Mouse (Mus musculus): ENCODE measurements around the gene Gstt3.
"Not testable (repeated sequence)": the region's sequence is repeated elsewhere in the genome, so short reads cannot be mapped to it uniquely, and the experiment has no call there.

Gstt3 gene

DNA sequence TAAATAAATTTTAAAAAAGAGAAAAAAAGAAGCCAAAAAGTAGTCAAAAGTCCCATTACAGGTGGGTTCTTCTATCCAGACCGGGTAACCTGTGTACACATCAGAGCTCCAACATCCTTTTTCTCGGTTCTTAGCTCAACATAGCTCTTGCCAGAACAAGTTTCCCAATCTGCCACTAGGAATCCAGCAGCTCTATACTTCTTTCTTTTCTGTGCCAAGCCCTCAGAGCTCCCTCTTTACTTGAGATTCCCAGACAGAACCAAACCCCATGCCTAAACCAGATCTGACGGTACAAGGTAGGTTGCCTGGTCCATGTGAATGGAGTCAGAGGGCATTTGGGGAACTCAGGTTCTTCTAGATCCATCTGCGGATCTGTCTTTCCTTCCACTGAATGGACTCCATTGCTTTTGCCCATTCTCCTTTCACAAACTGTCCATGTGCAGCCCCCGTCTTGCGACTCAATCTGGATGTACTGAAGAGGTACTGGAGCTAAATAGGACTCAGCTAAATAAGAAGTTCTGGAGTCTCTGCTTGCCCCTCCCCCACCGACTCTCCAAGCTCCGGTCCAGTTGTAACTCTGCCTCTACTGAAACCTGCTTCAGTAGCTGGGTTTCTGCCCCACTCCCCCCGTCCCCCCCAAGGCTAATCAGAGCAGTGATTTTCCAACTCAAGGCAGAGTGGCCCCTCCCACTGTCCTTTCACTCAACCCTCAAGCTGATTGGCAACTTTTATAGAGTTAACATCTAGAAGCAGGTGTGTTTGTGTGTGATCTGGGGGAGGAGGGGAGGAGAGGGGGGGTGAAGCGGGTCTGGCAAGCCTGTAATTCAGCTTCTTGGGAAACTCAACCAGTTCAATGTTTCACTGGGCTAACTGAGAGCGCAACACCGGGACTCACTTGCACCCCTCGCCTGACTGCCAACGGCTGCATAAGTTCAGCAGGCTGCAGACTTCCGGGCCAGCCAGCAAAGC lies 1.7 kb downstream of the Gstt3 start:
- in situ Hi-C loops (cut with MboI, MseI) = loop anchor here (5.0 kb wide), 1 partner anchor 48 kb away; no protein-coding TSS in a partner anchor

- in situ Hi-C loops (cut with MboI, MseI) = no loop called here
These were observed 3.3 kb downstream of the Gstt3 start for GRCm38 (mm10) chr10:75777885-75778284.

GRCm38 (mm10) chr10:75776562-75776961 lies 4.7 kb downstream of the Gstt3 start:
- in situ Hi-C loops (cut with MboI, MseI) = no loop called here

DNA sequence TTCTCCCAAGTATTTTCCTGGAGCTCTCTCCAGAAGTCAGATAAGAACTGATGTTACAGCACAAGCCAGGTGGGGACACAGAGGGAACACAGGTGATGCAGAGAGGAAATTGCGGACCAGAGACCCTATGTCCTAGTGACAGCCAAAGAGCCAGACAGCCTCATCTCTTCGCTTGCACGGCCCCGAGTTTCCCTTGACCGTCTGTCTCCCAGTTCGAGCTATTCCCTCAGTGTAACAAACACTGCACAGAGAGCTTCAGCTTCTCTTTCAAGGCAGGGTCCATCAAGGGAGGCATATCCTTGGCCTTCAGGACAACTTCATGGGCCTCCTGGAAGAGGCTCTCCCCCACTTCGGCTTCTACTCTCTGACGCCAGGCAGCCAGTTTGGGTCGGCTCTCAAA lies 6.6 kb downstream of the Gstt3 start:
- in situ Hi-C loops (cut with MboI, MseI) = no loop called here

DNA sequence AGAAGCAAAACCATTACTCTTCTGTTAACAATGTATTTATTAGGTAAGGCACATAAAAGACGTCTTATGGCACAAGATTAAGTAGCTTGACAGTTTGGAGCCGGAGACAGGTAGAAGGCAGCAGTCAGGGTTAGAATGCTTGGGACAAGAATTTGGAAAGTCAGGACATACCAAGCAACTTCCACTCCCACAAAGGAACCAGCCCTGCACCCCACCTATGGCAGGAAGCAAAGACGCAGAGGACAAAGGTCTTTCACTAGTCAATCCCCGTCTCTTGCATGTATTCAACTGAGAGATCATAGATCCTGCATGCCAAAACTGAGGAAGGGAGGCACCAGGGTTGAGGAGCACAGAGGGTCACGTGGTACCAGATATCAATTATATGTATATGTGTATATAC lies 7.1 kb downstream of the Gstt3 start:
- in situ Hi-C loops (cut with MboI, MseI) = no loop called here

- in situ Hi-C loops (cut with MboI, MseI) = no loop called here
These were observed 8.2 kb downstream of the Gstt3 start, which contains the start of gene Ddt for GRCm38 (mm10) chr10:75772795-75773664. TSS of gene Ddt (minus strand) at chr10:75773414.

DNA sequence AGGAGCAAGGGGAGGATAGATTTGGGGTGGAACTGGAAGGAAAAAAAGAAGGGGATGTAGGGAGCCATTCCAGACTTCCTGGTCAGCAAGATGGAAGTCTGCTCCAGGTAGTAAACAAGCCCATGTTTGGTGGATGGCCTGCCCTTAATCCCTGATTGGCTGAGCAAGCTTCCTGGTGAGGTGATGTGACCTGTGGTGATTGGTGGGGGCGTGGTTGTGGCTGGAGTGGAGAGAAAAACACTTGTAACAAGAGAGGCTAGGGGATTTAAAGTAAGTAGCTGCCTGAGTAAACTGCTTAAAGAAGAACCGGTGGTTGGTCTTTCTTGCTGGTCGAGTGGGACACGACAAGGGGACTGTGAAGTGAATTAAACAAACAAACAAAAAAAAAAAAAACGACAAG lies 13.5 kb downstream of the Gstt3 start:
- in situ Hi-C loops (cut with MboI, MseI) = not testable (repeated sequence)

- in situ Hi-C loops (cut with MboI, MseI) = no loop called here
These were observed 14.4 kb downstream of the Gstt3 start for GRCm38 (mm10) chr10:75766856-75767255.

GRCm38 (mm10) chr10:75764519-75765473 lies 16.4 kb downstream of the Gstt3 start:
- in situ Hi-C loops (cut with MboI, MseI) = no loop called here

DNA sequence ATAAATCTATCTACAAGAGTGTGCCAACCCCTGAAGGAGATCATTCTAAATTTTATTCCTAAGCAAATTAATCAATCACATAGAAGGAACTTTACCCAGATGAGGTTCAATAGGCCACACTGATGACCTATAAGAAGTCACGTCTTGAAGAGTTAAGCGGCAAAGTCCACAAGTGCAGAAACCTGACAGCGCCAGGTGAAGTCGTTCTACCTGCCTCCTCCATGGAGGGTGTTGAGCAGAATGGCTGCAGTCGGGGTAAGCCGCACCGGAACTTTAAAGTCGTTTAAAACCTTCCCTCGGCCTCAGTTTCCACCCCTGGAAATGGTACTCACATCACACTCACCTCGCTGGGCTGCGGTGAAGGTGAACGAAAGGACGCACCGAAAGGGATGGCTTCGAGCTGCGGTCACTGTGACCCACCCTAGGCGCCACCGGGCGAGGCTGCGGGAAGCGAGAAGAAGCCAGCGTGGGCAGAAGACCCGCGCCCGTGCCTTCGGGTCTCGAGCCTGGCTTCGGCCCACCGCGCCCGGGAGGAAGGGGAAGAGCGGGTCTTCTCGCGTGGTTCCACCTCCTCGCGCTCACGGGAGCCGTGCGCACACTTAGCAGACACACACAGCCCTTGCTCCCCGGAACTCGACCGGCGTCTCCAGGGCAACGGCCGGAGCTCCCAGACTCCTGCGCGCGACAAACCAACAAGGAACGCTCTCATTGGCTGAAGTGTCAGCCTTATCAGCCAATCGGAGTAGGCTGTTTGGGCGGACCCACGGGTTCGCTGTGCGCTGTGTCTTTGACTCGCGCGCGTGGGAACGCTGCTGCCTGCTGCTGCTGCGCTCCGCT lies 17.3 kb downstream of the Gstt3 start, which contains the start of gene Cabin1:
Cabin1 (minus strand) TSS at position 660 of the 837 bp plus-strand sequence.
- in situ Hi-C loops (cut with MboI, MseI) = no loop called here

DNA sequence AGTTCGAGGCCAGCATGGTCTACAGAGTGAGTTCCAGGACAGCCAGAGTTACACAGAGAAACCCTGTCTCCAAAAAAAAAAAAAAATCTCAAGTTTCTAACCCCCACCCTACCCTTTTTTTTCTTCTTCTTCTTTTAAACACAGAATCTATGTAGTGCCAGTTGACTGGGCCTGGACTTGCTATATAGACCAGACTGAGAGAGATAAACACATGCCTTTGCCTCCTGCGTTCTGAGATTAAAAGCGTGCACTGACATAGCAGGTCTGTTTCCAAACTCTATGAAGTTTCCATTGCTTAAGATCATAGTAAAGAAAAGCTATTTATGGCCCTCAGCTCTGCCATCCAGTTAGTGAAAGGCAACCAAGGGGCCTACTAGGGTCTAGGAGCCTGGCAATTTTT lies 18.8 kb downstream of the Gstt3 start:
- in situ Hi-C loops (cut with MboI, MseI) = no loop called here

GRCm38 (mm10) chr10:75760311-75760710 lies 20.9 kb downstream of the Gstt3 start:
- in situ Hi-C loops (cut with MboI, MseI) = no loop called here

- in situ Hi-C loops (cut with MboI, MseI) = no loop called here
These were observed 24.5 kb downstream of the Gstt3 start for GRCm38 (mm10) chr10:75756719-75757118.

DNA sequence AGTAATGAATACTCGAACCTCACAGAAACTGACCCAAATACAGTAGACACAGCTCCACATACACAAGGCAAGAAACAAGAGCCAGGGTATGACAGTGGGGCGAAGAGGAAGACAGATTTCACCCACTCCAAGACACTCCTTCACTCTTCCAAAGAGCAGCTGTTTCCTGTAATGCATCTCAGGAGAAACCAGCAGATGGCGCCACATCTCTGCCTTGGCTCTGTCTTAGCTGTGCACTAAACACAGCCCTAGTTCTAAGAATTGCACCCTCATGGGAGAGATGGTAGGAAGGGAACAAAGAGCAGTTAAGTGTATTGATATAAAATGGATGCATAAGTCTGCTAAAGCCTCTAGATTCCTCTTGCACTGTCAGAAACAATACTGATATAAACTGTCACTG lies 37.2 kb downstream of the Gstt3 start:
- in situ Hi-C loops (cut with MboI, MseI) = no loop called here

- in situ Hi-C loops (cut with MboI, MseI) = no loop called here
These were observed 37.8 kb downstream of the Gstt3 start for GRCm38 (mm10) chr10:75743369-75743768.

DNA sequence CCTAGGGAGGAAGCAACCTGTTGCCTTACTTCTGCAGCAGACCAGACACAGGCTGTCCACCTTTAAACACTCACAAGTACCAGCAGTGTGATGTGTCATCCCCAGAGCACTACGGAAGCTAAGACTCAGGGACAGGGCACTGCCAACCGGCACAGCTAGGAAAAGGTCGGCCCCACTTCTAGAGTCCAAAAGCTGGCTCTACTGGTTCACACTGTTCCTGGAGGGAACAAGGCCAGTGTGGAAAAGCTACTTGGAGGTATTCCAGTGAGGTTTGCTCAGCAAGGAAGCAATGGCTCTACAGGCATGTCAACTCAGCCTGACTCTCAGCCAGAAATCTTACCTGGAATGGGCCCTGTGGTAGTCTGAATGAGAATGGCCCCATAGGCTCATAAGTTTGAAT lies 40.3 kb downstream of the Gstt3 start:
- in situ Hi-C loops (cut with MboI, MseI) = no loop called here

DNA sequence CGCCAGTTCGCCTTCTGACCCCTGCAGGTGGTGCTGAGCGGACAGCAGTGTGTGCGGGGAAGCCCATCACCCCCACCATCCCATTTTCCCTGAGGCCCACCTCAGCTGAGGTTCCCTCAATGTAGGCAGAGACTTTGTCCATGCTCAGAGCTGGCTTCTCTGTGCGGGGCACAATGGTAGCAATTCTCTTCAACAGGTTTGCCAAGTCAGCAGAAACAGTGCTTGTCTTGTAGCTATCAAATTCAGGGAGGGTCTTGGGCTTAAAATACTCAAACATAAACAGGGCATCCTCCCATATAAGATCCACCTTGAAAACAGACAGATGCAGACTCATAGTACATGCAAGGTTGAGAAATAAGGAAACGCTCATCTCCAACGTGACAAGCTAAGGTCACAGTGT lies 55.8 kb downstream of the Gstt3 start:
- in situ Hi-C loops (cut with MboI, MseI) = no loop called here
